ENCODE assay signal across 16 mouse cellular contexts in genomic region chr11:82185684-82186083, GRCm38 (mm10).
DNase-seq lines count a peak whose midpoint lies in the region; TF ChIP-seq lines count a peak whose summit lies in the region.
"Had no signal": no experiment of that assay in that cellular context is flagged by ENCODE, and none has a peak within 500 bp of the region (broad histone marks: within the 10 kb centered on the region; RNA-seq: fewer than 3 reads in every experiment).

No protein-coding gene starts in this region.

- H3K4me2 ChIP-seq in CH12.LX (ENCODE audit: insufficient read depth, low read depth, poor library complexity, severe bottlenecking) = peak overlapping the region; percentile 18; the same call in 1 of the 2 replicates

- H3K4me1 ChIP-seq in CH12.LX (ENCODE audit: control insufficient read depth in 1 of 2, insufficient read depth in 2 of 2) = peaks cover 39 to 86% of the 10 kb centered on the region in 2 experiments

- DNase-seq in heart, adult 11 months = peak; percentile 83
- no peak for DNase-seq in heart, postnatal 25 days (ENCODE audit: low spot score)
- no peak for DNase-seq in CH12.LX (ENCODE audit: extremely low read depth)
- DNase-seq in thymus, adult 18-20 months = no peak
- DNase-seq: adrenal gland, adult 2 months; adrenal gland, adult 8-10 months; adrenal gland, postnatal 10 days; adrenal gland, postnatal 14 days; adrenal gland, postnatal 25 days; adrenal gland, postnatal 36 days; B cell, adult 2 months; cerebellum, adult 11 months; cerebellum, adult 11-12 months; cerebellum, adult 18-20 months; cerebellum, adult 2 months had no signal

- dilution Hi-C loops in CH12.LX (cut with MboI; ENCODE audit: extremely low pct_ligation_motif_present, extremely low pct_unique_long_range_greater_than_20kb, low sequenced_read_pairs) = no loop called here

- TF ChIP-seq EP300 in CH12.LX (IDR thresholded peaks at IDR 0.05; ENCODE audit: low read length) = peak; percentile 78

- H3K27ac ChIP-seq in CH12.LX (ENCODE audit: insufficient read depth, low read depth) = no peak overlapping the region

- H3K4me3 ChIP-seq in CH12.LX (replicated peaks in 1 of 3; ENCODE audit: low read depth in 2 of 3, low read length in 2 of 3, poor library complexity in 1 of 3) = no peak overlapping the region

- intact Hi-C loops in heart, postnatal 25 days (cut with DNase I) = no loop called here

- in situ Hi-C loops in CH12.LX (cut with MboI; ENCODE audit: low pct_ligation_motif_present, low pct_unique_long_range_greater_than_20kb, low sequenced_read_pairs) = loop anchor here (25.0 kb wide), 1 partner anchor 548 kb away; no protein-coding TSS in a partner anchor

- H3K9me3 ChIP-seq in CH12.LX (replicated peaks; ENCODE audit: low read length) = no peaks in the 10 kb centered on the region

- H3K79me2 ChIP-seq in CH12.LX (replicated peaks; ENCODE audit: control insufficient read depth, extremely low read depth, insufficient read depth, poor library complexity, severe bottlenecking) = no peaks in the 10 kb centered on the region

- H3K9ac ChIP-seq in CH12.LX (ENCODE audit: insufficient read depth, low read depth) = no peak overlapping the region

- no peak; the same call in 1 of the 2 replicates for TF ChIP-seq RAD21 in CH12.LX (IDR thresholded peaks at IDR 0.05; ENCODE audit: low read depth, low read length)

- TF ChIP-seq POLR2A in CH12.LX (IDR thresholded peaks at IDR 0.05; ENCODE audit: low read depth, low read length) = no peak

- H3K27me3 ChIP-seq in CH12.LX (replicated peaks) = no peaks in the 10 kb centered on the region

- TF ChIP-seq CTCF in CH12.LX (conservative IDR thresholded peaks at IDR 0.05 in 1 of 2, IDR thresholded peaks at IDR 0.05 in 1 of 2; ENCODE audit: low read depth in 2 of 2, low read length in 2 of 2) = no peak

- H3K36me3 ChIP-seq in CH12.LX (replicated peaks in 1 of 2; ENCODE audit: control insufficient read depth in 1 of 2, insufficient read depth in 1 of 2, low read length in 1 of 2) = no peaks in the 10 kb centered on the region
- H3K36me3 ChIP-seq: G1E had no signal

TF ChIP-seq in CH12.LX, 34 proteins besides CTCF, POLR2A, EP300 and RAD21:
- 0 out of 2 replicates have a peak, but pooled peaks have one; percentile 48 for TF ChIP-seq CHD2 (IDR thresholded peaks at IDR 0.05; ENCODE audit: low read length)
- TF ChIP-seq BHLHE40 (IDR thresholded peaks at IDR 0.05; ENCODE audit: low read depth, low read length) = peak; percentile 49; the same call in 1 of the 2 replicates
- TF ChIP-seq IRF4 (IDR thresholded peaks at IDR 0.05; ENCODE audit: low read depth, low read length) = peak; percentile 69
- TF ChIP-seq ETS1 (conservative IDR thresholded peaks at IDR 0.05; ENCODE audit: low read depth, low read length) = peak; percentile 26; the same call in 1 of the 2 replicates
- TF ChIP-seq TCF12 (IDR thresholded peaks at IDR 0.05; ENCODE audit: low read depth, low read length) = peak; percentile 74; the same call in 1 of the 2 replicates
- TF ChIP-seq MEF2A (IDR thresholded peaks at IDR 0.05; ENCODE audit: borderline replicate concordance, low read depth, low read length) = peak; percentile 88
- no peak; the same call in 1 of the 2 replicates for TF ChIP-seq RCOR1 (conservative IDR thresholded peaks at IDR 0.05; ENCODE audit: low read depth, low read length)
- no peak for TF ChIP-seq MYC (IDR thresholded peaks at IDR 0.05; ENCODE audit: low read depth, low read length)
